Mouse (Mus musculus) cerebellum, adult (tissue): ENCODE measurements around the gene Ndnf.

Source experiments
- ATAC-seq: cut with Nextera tagmentation; 2 replicates; pipeline ENCODE4 v1.9.2; 2017; ENCODE audit warnings: mild to moderate bottlenecking, moderate library complexity, mixed read lengths; ENCODE audit not compliant: insufficient number of reproducible peaks, low FRiP score, low TSS enrichment

Gene Ndnf

DNA sequence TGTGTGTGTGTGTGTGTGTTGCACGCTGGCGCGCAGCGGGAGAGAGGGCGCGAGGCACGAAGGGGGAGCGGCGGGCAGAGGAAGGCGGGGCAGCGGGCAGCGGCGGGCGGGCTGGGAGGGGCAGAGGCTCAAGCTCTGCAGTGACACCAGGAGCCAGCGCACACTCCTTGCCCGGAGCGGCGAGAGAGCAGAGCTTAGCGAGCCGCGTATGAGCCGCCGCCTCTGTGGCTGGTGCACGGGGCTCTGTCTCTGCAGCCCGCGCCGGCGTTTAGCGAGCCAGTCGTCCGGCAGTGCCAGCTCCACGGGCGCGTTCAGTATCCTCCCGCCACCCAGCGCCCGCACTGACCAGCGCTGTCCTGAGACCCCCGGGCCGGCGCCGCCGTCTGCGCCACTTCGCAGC, at the start of gene Ndnf:
Gene Ndnf (plus strand): TSS at position 140 of the 400 bp plus-strand sequence.
- ATAC-seq: peak; percentile 85

DNA sequence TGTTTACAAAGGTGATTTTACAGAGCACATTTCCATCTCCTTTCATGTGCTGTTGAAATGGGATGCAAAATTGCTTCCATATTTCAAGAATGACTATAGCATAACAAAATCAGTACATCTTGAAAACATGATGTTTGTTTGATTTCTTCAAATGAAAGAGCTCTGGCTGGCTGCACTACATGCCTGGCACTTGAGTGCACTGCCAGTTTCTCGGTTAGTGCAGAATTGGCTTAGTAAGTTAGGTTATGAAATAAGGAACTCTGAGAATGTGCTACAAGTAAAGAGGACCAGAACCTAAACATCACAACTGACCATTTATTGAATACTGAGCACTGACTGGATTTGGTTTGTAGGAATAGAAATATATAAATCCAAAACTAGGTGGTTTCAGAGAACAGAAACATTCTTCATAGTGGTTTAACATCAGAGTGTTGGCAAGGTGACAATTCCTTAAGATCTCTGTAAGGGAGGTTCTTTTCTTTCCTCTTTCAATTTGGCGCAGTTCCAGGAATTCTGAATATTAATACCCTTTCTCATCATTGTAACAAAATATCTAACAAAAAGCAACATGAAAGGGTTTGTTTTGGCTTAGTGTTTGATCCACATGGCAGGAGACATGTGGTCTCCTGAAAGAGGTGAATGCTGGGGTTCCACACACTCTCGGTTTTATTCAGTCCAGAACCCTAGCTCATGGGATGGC, 48.2 kb upstream of the Ndnf start:
- no peak for ATAC-seq

DNA sequence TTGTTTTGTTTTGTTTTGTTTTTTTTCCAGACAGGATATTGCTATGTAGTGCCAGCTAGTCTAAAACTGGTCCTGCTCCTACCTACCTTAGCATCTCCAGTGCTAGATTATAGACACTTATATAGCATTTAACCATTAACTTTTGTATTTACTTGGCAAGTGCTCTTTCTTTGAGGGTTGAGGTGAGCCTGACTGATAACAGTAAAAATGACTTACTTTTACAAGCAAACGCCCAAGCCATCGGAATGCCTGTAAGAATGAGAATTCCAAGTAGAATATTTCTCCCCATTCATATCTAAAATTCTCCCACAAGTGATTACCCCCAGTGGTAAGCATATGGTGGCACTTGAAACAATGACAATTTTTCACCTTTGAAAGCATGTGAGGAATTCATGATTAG, 40.8 kb upstream of the Ndnf start:
- ATAC-seq: no peak

DNA sequence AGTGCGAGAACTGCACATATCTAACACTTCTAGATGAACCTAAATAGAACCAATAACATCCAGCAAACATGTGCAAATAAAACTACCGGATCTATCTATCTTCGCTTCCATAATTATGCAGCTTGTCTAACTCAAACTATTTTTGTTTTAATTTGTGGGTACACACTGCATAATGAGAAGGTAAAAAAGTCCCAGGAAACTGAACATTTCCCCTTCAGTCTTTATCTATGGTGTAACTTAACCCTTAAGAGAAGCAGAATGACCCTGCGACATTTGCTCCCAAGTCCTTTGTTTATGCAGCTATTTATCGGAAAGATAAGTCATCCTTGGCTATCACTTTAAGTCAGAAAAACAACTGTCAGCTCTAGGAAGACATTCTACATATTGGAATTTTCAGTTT, 39.2 kb upstream of the Ndnf start:
- ATAC-seq: no peak

DNA sequence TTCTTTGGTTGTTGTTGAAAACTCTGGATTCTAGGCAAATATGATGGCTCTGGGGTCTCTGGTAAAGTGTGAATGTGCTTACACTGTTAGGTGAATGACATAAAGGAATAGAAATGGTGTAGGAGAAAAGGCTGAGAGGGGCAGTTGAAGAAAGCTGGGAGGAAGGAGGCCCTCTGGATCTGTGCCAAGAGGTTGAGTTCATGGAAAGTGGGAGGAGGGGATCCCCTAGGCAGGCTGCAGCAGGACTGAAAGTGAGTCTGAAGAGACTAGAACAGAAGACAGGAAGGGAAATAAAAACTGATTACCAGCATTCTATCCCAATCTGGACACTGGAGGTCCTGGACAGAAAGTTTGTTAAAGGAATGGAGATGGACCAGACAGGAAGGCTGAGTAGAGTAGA, 29.0 kb upstream of the Ndnf start:
- ATAC-seq: no peak

DNA sequence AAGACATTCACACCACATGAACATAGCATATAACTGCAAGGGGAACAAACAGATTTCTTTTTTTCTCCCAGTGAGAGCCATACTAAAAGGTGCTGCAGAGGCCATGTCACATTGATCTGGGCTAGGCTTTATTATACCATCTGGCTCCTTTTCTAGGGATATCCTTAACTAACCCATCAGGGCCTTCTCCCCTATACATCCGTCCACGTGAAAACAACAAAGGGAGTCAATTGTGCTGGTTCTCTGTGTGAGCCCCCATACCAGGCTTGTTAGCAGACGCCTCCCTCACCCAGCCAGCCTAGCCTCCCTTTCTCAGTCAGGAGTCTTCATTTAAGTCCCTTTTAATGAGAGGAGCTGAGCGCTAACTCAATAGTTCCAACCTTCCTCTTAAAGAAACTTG, 27.3 kb upstream of the Ndnf start:
- no peak for ATAC-seq

DNA sequence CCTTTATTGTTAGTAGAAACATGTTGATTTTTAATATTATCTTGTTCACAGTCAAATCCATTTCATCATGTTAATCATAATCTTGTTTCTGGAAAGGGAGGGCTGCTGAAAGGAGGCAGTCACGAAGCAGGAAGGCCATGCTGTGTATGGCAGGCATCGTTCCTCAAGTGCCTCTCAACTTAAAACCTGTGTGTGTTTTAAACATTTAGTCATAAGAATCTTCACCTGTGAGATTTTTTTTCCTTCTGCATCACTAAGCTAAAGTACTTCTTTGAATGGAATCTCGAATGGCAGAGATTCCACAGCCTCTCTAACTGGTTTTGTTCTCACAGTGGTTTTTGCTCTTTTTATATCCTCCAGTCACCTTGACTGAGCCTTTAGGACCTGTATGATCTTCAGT, 25.0 kb upstream of the Ndnf start:
- ATAC-seq: no peak

DNA sequence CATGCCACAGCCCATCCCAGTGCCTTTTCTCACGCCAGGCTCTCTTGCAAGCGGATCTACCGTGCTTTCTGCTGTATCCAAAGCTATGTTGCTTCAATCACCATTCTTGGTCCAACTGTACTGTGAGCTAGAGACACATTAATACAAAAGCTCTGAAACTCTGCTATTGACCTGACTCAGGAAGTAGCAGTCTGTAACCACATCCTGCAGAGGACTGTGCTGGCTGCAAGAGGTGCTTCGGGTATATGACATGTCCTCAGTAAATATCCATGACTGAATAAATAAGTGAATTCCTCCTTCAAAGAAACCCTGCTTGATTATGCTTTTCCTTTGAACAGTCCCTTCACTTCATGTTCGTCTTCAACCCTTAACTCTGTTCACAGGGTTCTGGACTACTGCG, 23.7 kb upstream of the Ndnf start:
- ATAC-seq: no peak

DNA sequence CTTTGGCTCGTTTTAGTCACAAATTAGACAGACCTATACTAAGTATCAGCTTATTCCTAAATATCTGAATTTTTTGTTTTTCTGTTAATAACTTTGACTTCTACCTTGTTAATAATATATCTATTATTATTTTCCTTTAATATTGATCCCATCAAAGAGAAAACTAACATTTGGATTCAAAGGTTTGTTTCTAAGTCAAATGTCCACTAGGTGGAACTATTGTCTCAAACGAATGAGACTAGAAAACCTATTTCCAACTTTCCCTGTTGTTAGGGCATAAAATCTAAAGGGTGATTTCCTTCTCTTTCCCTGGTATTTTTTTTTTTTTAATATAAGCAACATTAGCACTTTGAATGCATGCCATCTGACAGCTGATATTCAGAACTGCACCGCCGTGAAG, 20.0 kb upstream of the Ndnf start:
- no peak for ATAC-seq

DNA sequence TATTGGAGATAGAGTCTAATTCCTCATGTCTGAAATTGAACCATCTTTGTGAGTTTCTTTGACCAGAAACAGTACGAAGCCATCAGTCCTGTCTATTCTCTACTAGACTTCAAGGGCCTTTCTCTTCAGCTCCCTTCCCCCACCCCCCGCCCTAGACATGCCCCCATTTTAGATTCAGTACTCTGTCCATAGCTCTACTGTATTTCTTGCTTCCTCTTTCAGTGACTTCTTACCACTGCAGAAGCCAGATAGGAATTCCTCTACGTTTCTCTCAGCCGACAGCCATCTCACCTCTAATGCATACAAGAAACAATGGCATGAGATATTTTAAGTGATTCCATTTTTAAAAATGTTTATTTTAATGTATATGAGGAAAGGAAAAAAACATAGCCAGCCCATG, 10.1 kb upstream of the Ndnf start:
- no peak for ATAC-seq

DNA sequence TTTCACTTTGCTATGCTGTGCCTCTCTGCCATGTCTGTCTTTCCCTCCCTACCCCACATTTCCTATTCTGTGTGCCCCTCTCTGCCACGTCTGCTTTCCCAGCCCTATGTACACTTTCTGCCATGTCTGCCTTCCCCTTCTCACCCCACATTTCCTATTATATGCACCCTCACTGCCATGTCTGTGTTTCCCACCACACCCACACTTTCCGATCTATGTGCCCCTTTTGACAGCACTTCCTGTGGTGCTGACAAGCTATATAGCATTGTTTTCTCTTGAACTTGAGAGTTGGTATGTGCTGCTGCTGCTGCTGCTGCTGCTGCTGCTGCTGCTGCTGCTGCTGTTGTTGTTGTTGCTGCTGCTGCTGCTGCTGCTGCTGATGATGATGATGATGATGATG, 9.3 kb upstream of the Ndnf start:
- no peak for ATAC-seq

DNA sequence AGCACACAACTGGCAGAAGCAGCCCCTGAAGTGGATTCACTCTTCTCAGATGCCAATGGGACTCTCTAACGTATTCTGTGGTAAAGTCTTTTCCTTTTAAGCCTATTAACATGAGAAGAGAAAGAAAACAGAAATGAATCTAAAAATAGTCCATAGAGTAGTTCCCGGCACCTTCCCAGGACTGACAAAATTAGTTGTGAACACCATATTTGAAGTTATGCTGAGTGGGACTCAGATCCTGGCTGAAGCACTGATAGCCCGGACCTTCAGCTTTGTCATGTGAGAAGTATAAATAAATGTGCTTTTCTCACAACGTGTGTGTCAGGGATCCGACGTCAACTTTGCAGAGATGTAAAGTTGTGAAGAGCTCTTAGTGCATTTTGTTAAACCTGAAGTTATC, 7.4 kb upstream of the Ndnf start:
- ATAC-seq: no peak

DNA sequence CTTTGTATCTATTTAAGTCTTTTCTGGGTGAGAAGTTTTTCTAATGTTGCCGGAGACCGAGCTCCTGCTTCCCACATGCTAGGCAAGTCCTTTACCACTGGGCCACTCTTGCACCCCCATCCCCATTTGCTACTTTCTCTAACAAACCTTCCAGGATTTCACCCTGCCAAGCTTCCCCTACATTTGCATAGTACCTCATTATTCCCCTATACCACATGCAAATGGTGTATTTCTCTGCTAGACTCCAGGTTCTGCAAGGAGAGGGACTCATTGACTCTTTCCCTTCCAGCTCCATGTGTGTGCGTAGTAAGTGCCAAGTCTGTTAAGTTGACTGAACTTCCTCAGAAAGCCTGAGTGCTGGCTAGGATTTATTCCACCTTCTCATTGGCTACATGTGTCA, 5.1 kb upstream of the Ndnf start:
- no peak for ATAC-seq

DNA sequence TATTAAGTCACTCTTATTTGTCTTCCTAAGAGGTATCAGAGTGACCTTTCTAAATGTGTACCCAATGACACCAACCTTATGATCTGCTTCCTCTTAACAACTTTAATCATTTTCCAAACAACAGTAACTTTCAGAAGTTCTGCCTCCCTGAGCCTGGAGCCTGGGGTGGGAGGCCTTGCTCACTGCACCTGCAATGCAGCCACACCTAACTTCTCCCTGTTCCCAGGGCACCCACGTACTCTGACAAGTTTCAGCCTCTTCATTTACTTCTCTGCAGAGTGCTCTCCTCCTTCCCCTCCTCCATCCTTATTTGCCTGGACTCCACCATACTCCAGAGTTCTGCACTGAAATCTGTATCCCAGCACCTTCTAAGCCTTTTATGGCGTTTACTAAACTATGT, 1.4 kb upstream of the Ndnf start:
- ATAC-seq: no peak

DNA sequence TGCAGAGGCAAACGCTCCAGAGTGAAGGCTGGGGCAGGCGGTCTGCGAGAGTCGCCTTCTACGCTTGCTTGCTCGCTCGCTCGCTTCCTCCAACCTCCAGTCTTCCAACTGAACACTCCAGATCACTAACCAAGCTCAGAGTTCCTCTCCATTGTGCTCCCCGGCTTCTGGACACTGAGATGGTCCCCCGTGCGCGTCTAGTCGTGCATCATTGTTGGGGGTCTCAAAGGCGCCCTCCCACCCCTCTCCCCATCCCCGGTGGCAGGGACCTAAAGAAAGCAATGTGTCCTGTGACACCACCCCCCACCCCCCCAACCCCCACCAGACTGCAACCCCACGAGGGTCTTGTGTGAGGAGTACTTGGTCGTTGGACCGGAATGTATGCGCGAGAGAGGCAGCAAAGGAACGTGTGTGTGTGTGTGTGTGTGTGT, 394 bp upstream of the Ndnf start:
- no peak for ATAC-seq

DNA sequence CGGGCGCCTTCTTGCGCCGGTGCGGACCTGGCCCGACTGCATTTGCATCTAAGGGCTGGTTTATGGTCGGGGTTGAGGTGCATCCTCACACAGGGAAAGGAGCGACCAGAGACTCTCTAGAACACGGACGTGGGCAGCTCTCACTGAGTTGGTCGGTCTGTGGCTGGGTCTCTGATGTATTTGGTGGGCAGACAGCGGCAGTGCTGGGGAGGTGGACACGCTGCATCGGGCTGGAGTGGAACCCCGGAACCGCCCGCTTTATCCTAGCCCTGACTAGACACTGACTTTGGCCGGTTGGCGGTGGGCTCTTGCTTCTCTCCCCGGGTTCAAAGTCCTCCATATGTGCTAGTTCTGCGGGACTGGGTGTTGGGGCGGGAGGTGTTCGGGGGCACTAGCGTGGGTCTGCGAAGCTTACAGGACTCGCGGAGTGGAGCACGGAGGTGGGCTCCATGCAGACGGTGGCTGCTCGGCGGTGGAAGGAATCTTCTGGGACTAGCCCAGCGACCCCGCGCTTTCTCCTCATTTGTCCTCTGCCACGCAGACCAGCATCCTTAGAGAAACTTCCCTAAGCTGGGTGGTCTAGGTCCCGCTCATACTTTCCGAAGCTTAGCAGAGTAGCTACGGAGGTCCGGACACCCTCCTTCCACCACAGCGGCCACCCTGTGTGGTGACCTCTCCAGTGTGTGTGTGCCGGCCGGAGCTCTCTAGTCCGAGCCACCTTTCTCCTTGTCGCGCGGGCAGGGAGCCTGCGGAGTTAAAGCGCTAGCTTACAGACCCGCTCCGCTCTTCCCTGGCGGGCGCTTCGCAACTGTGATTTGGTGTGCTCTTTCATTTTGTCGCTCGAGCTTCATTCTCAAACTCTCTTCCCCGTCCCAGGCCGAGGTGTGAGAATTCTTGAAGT, 991 bp downstream of the Ndnf start:
- peak; percentile 32; the same call in 1 of the 2 replicates for ATAC-seq

DNA sequence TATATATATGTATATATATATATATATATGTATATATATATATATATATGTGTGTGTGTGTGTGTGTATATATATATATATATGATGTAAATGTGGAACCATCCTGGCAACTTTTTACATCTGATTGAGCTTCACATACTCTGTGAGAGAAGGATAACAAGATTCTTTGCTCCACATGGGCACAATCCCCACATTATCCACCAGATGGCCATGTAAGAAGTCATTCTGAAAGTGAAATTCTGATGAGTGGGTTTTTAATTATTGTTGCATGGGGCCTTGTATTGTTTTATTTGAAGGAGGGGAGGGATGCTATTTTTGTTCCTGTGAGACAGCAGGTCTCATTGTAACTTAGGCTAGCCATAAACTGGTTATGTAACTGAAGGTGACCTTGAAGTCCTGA, 22.5 kb downstream of the Ndnf start:
- ATAC-seq: no peak

DNA sequence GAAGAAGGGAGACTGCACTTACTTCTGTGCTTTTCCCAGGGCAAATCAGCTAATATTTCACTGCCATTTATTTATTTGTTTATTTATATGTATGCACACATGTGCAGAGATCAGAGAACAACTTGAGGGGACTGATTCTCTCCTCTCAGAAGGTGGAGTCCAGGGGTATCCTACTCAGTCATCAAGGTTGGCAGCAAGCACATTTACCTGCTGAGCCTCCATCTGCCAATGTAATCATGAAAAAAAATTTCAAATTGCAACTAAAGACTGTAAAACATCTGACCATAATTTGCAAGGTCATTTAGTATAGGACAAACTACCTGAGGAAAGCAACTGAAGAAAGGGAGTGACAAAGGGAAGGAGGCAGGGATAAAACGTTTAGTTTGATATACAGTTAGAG, 49.3 kb downstream of the Ndnf start:
- no peak for ATAC-seq

DNA sequence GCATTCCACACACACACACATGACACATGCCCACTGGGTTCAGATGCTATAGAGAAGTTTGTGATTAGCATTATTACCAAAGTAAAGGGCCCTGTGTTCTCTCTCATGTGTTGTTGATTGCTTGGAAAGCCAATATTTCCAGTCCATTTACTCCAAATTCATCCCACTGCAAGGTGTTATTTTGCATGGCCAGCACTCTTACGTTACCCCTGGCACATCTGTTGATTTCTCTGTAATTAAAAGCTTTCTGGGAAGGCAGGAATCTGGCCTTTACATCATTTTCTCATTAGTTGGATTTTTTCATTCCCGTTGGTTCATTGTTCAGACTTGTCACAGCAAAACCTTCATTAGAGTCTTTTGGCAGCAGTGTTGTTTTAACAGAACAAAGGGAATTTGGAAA, 54.3 kb downstream of the Ndnf start:
- ATAC-seq: no peak

DNA sequence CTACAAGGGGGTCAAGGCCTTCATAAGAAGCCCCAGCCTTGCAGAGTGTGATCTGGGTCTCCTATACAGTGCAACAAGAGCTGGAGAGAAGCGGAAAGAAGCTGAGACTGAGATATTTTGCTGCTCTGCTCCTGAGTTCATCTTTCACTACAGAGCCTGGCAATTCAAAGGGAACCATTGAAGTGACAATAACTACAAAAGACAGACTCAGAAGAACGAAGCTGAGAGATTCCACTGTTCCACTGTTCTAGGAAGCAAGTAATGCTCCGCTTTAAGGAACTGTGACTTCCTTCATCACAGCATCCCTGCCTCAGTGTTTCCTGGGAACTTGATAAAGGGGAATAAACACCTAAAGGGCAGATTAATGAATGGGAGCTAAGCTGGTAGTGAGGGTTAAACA, 56.9 kb downstream of the Ndnf start:
- ATAC-seq: no peak

DNA sequence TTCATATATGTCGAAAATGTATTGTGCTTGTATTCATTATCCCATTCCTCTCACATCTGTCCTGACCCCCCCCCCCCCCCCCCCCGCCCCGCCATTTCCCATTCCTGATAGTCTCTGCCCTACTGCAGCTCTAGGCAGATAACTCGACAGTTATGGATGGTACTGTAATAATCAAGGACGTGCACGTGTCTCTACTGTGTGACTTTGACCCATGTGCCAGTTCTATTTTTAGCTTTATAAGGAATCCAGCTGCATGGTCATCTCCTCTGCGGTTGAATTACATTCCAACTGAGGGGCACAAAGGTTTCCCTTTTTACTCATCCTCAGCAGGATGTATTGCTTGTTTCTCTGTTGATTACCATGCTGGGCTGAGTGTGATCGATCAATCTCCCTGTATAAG, 68.1 kb downstream of the Ndnf start:
- no peak for ATAC-seq
